Mouse (Mus musculus) C2C12 (cell line): ENCODE measurements around the gene Iffo2.

Source experiments
- CEBPB ChIP-seq: IDR thresholded peaks from one replicate; pipeline ENCODE4 v1.6.1; 2011; ENCODE audit warnings: low read depth, mild to moderate bottlenecking, control low read depth, moderate library complexity
- CTCF ChIP-seq: IDR thresholded peaks from one replicate; pipeline ENCODE4 v1.5.1; 2011; ENCODE audit not compliant: control insufficient read depth, insufficient read depth, insufficient read length
- MAX ChIP-seq: IDR thresholded peaks from one replicate; pipeline ENCODE4 v1.6.1; 2011; ENCODE audit warnings: mild to moderate bottlenecking, control low read depth
- MYOD1 ChIP-seq: IDR thresholded peaks from one replicate; pipeline ENCODE4 v1.6.1; 2011; ENCODE audit warnings: low read depth; ENCODE audit not compliant: control insufficient read depth, insufficient read length
- MYOG ChIP-seq: IDR thresholded peaks from one replicate; pipeline ENCODE4 v1.6.1; 2011; ENCODE audit not compliant: control insufficient read depth, insufficient read length; ENCODE audit errors: extremely low read depth
- USF1 ChIP-seq: IDR thresholded peaks from one replicate; pipeline ENCODE4 v1.6.1; 2011; ENCODE audit warnings: low read depth, mild to moderate bottlenecking, control low read depth, moderate library complexity

DNA sequence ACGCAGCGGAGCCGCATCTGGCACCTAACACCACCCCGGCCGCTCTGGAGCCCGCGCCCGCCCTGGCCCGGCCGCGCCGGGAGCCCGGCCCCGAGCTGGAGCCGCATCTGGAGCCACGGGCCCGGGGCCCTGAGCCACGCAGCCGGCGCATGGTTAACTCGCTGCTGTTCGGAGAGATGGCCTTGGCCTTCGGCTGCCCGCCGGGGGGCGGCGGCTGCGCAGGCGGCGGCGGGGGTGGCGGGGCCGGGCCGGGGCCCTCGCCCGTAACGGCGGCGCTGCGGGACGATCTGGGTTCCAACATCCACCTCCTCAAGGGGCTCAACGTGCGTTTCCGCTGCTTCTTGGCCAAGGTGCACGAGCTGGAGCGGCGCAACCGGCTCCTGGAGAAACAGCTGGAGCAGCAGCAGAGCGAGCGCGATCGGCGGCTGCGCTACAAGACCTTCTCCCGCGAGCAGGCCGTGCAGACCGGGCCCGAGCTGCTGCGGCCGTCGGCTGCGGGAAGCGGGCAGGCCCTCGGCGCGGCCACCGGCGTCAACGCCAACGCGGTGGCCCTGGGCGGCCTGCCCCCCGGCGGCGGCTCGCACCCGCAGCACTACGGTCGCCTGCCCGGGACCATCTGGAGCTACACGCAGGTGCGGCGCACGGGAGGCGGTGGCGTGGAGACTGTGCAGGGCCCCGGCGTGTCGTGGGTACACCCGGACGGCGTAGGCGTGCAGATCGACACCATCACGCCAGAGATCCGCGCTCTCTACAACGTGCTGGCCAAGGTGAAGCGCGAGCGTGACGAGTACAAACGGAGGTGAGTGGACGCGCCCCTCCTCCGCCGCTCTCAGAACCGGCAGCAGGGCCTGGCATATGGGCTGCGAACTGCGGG lies 44.7 kb downstream of the Iffo2 start:
- peak; percentile 43 for TF ChIP-seq CTCF
- no peak for TF ChIP-seq MAX
- no peak for TF ChIP-seq MYOG
- TF ChIP-seq USF1 = no peak
- TF ChIP-seq MYOD1 = no peak
- no peak for TF ChIP-seq CEBPB
